Mouse (Mus musculus): ENCODE results near the gene Vat1.

GRCm38 (mm10) chr11:101485509-101486028 is 19.5 kb upstream of the Vat1 start:
- TF ChIP-seq CTCF (IDR thresholded peaks at IDR 0.05; ENCODE audit: extremely low read depth, insufficient read depth, insufficient read length, insufficient replicate concordance): no peak
- no peak for TF ChIP-seq POLR2A (IDR thresholded peaks at IDR 0.05; ENCODE audit: low read depth, low read length)
